Mouse (Mus musculus) cerebellum, postnatal 10 days (tissue): ENCODE results near the gene Fsip1.
A peak's percentile ranks its signal among the peaks of the same experiment; 100 is the strongest.
"Not testable (repeated sequence)": the region's sequence is repeated elsewhere in the genome, so short reads cannot be mapped to it uniquely, and the experiment has no call there.

Experiments used
- DNase-seq, 2 experiments: peaks; one replicate each; pipeline ENCODE4 v3.0.0; 2021; ENCODE audit warnings: mixed read lengths in 2 of 2

Fsip1 gene

DNA sequence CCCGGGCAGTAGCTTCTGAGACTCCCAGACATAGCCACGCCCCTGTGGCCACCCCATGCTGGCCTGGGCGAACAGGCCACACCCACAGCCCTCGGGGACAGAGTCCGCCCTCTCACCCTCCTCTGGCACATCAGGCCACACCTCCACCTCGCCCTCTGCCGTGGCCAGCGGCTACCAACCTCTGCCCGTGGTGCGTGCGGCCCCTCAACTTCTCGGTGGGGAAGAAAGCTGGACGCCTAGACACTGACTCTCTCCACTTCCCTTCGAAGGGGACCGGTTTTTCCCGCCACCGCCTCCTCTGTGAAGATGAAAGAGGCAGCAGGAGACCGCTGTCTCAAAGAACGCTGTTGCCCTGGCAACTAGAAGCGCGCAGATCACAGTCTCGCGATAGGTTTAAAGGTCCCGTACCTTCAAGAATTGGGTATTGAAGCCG, at the start of gene Fsip1:
Fsip1 (minus strand) TSS at position 346 of the 433 bp plus-strand sequence.
- peak; percentile 71 to 74 for DNase-seq

DNA sequence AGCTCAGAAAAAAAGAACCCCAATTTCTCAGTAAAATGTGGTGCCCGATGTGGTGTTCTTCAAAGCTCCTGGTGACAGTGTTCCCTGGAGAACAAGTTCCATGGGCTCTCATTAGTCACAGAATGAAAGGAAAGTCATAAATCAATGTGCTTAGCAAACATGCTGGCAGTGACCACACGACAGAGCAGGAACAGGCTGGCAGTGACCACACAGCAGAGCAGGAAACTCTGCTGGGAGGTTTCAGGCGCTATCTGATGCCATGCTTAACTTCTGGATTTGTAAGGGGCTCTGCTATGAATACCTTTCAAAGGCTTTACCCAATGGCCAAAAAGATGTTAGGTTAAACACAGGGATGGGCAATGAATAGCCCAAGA, 49.7 kb upstream of the Fsip1 start:
- no peak for DNase-seq

DNA sequence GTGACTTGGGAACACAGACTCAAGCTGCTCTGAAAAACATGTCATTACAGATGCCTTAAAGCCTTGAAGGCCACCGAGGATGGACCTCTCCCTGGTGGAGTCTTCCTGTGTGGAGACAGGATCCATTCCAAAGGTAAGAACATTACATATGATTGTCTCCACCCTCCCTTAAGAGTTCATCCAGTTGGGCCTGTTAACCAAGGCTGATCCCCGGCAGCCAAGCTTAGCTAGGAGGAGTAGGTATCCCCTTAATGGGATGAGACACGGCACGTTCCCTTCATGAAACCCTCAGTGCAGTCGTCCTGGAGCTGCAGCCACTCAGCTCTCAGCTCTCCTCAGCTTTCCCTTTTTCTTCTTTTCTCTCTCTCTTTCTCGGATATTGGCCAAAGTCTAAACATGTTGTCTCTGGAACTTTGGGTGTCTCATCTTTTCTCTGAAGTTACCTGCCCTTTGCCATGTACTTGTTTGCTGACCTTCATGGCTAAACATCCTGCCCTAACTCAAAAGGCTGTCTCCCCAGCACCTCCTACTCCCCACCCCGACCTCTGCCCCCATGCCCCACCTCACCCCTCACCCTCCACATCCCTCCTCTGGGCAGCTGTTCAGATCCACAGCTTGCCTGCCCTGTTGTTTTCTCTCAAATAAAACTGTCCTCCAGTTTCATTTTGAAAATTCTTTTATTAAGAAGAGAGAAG, 49.2 kb upstream of the Fsip1 start:
- DNase-seq: no peak

DNA sequence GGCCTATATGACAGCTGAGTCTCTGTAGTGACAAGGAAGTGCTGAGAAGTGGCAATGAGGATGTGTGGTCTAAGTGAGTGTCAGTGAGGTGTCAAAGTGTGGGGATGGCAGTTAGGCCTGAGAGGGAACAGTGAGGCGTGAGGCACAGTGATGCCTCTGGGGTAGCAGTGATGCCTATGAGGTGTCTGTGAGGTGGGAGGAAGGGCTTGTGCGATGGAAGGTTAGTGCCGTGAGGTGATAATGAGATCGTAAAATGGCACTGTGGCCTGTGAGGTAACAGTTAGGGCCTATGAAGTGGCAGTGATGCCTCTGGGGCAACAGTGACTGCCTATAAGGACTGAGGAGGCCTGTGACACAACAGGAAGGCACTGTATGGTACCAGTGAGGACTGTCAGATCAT, 46.7 kb upstream of the Fsip1 start:
- no peak for DNase-seq

DNA sequence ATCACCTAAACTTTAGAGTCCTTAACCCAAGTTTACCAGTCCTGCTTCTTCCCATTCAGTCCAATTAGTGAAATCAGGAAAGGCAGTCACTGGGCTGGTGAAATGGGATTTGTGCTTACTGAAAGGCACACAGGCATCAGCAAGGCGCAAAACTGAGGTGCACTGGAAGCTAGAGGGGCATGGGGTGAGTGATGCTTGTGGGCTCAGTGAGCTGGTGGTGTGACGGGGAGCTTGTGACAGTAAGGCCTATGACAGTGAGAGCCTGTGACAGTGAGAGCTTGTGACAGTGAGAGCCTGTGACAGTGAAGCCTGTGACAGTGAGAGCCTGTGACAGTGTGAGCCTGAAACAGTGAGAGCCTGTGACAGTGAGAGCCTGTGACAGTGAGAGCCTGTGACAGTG, 44.9 kb upstream of the Fsip1 start:
- DNase-seq: no peak

DNA sequence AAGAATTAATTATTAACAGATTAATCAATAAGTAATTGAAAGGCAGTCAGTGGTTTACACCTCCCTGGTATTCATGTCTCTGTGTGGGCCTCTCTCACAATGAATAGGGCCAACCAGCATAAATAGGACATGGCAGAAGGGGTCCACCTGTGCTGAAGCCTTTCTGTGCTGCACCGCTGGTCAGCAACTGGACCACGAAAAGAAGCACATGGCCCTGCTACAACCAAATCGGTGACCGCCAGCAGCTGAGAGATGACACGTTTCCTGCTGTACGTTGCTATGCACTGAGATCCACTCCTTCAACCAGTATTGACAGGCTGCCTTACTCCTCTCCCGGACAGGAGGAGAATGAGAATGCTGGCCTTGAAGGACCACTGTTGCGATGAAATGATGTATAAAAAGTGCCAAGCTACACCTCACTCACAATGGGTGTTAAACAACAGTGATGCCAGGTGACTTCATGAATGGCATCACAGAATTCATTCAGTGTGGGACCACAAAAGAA, 44.3 kb upstream of the Fsip1 start:
- DNase-seq: no peak

DNA sequence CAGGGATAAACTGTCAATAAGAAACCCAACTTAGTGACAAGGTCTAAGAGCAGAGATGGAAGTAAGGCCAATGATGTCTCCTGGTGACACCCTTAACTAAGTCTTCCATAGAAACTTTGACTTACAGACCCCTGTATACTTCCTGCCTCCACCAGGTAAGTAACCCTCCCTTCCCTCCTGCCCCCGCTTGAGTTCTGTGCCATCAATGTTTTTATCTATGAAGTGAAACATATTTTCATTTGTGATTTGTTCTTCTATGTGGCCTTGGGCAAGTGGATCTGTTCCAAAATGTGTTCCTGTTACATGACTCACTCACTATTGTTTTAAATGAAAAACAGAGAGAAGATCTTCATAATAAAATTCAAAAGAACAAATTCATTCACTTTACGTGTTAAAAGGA, 43.2 kb upstream of the Fsip1 start:
- DNase-seq: no peak

DNA sequence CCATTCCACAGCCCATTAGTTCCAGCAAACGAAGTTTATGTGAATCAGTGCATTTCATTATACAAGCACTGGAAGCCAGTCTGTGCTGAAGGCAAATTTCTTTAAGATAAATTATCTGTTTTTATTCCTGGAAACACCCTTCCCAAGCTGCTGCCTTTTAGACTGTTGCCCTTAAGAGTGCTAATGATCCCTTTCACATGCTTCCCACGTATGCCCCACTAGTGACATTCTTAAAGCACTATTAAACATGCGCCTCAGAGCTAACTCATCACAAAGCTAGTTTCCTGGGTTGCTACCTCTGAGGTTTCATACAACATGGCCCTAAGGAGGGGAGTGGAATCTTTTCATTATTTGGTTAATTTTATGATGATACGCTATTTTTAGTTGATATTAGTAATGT, 41.8 kb upstream of the Fsip1 start:
- no peak for DNase-seq

DNA sequence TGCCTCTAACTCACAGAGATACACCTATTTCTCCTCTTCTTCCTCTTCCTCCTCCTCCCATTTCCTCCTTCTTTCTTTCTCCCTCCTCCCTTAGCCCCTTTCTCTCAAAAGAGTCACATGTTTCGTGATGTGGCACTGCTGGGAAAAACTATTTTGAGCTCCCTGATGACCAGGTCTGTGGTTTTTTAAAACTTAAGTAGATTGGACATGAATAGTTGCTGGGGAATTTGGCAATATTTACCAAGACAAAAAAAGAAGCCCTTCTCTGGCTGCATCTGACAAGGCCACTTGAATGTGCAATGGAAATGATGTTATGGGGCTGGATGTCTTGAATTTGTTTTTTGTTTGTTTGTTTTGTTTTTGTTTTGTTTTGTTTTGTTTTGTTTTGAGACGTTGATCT, 41.2 kb upstream of the Fsip1 start:
- DNase-seq: no peak

DNA sequence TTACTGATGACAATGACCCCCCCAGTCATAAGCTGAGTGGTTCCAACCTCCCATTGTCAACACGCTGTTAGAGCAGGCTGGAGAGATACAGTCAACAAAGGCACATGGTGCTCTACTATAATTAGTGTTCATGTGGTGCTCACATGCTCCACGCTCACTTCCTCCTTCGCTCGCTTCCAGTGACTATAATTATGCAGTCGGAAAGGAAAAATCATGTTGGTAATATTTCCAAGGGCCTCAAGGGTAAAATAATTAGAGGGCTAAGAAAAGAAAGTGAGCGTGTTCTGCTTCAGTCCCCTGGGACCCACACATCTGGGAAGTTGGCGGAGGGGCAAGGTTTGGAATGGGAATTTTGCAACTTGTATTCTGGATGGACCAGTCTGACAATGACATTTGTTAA, 38.7 kb upstream of the Fsip1 start:
- no peak for DNase-seq

DNA sequence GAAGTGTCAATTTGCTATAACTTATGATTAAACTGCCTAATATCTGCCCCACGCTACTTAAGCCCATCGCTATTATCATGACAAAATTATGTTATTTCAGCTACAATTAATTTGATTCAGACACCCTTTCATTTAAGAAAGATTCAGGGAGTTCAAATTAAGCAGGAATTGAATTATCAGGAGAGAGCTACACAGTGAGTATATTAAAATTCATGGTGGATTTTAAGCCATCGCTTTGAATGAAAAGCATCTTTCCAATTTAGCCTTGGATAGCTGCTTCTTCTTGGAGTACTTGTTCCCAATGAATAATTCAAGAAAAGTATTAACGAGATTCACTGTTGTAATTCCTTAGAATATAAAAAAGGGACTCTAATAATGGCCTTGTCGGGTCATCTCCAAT, 36.8 kb upstream of the Fsip1 start:
- DNase-seq: no peak

DNA sequence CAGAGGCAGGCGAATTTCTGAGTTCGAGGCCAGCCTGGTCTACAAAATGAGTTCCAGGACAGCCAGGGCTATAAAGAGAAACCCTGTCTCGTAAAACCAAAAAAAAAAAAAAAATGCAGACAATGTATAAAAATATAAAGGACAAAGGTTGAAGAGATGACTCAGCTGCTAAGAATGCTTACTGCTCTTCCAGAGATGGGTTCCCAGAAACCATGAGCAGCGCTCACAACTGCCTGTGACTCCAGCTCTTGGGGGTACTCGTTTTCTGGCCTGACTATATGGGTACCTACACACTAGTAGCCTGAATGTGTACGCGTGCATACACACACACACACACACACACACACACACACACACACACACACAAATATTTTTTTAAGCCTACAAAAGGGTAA, 32.3 kb upstream of the Fsip1 start:
- DNase-seq: not testable (repeated sequence)

DNA sequence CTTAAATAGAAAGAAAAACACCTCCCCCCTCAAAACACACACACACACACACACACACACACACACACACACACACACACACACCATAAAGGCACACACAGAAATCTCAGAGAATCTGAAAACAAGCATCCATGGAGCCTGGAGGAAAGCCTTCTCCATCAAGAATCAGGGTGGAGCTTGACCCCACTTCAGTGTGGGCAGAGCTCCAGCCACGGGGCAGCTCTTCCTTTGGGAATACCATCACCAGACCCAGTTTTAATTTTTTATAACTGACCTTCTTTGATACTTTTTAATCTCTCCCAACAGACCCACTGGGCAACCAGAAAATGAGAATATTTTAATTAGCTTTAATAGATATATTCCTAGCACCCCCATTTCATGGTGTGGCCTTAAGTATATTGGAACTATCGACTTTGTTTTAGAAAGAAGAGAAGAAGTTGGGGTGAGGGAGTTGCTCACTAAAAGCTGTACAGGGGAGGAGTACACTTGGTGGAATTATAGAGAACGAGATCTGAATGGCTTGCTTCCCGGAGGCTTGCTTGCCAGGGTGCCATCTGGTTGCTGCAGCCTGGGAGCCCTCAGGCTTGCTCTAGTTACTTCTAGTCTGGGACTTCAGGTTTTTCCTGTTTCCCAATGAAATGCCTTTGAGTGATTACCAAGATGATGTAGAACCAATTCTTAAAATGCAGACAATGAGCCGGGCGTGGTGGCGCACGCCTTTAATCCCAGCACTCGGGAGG, 31.7 kb upstream of the Fsip1 start:
- DNase-seq: no peak

DNA sequence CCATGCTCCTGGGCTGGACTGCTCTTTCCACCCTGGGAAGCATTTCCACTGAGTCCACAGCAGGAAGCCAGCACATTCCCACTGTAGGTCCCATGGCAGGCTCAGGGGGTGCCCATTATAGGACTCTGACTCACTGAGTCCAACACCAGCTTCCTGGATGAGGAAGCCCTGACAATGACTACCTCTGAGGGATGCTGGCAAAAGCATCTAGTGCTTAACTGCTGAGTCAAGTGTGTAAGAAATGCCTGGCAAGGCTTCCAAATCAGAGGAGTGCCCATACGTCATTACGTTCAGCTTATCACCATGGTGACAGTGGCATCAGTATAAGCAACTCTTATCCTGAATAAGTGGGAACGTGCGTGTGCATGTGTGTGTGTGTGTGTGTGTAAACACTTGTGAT, 30.9 kb upstream of the Fsip1 start:
- DNase-seq: no peak

DNA sequence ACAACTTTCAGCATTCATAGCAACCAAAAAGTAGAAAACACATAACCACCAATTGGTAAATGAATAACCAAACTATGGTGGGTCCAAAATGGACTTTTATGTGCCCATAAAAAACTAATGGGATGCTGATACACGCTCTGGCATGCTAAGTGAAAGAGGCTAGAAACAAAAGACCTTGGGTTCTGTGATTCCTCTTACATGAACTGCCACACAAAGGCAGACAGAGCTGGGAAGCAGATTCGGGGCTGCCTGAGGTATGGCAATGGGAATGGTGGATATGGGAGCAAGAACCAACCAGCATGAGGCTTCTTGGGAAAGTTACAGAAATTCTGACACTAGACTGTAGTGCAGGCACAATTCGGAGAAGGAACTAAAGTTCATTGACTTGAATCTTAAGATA, 25.7 kb upstream of the Fsip1 start:
- no peak for DNase-seq

DNA sequence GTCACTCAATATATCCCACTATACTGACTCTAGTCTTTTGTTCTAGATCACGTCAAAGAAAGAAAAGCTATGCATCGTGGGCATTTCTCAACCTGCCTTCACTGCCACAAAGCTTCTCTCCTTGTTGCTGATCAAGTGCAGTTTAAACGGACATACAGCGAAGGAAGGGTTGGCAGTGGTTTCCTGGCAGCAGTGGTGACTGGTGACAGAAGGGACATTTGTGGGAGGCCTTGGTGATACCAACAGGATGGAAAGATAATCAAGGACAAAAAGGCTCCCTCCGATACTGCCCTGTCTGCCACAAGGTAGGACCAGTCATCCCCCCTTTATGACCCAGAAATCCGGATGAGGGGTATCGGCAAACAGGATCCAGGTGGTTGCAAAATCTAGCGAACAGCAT, 21.5 kb upstream of the Fsip1 start:
- DNase-seq: peak; percentile 78 to 82

DNA sequence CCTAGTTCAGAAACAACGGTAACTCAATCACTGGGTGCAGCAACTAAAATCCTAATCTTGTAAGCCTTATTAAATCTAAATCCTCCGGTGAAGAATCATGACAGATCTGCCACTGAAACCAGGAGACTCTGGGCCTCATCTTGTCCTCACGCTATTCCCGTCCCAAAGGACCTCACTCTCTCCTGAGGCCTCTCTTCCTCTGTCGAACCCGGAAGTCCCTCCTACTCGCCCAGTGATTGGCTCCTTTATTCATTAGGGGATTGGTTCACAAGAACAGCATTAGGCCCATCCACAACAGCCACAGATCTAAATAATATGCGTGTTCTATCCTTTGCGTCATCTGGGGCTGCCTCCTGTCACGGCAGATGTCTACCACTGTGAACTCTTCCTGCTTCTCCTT, 14.8 kb upstream of the Fsip1 start:
- no peak for DNase-seq

DNA sequence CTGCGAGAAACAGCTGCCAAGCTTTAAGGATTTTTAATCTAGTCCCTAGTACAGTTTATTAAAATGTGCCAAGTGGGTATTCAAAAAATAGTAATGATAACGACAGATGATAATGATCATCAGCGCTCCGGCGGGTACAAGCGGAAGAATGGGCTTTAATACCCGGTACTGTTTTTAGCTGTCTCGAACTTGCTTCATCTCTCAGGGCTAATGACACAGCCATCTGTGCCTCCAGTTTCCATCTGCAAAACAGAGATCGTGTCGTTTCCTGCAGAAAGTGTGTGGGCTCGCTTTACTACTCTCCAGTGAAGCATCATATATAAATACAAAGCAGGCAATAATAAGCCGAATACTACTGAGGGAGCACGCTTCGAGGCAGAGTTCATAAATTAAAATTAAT, 13.4 kb upstream of the Fsip1 start:
- DNase-seq: no peak

DNA sequence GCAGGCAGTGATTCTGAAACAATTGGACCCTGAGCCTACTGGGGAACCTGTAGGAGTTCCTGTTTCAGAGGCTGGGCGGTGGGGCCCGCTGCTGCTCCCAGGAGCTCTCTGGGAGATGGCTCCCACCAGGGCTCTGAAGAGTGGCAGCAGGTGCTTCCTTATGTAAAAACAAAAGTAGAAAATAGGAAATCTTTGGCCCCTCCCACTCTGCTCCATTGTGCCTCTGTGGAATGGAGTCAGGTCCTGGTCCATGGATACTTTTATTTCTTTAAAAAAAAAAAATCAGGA, 7.1 kb upstream of the Fsip1 start:
- DNase-seq: peak in 1 of 2 experiments; percentile 14

DNA sequence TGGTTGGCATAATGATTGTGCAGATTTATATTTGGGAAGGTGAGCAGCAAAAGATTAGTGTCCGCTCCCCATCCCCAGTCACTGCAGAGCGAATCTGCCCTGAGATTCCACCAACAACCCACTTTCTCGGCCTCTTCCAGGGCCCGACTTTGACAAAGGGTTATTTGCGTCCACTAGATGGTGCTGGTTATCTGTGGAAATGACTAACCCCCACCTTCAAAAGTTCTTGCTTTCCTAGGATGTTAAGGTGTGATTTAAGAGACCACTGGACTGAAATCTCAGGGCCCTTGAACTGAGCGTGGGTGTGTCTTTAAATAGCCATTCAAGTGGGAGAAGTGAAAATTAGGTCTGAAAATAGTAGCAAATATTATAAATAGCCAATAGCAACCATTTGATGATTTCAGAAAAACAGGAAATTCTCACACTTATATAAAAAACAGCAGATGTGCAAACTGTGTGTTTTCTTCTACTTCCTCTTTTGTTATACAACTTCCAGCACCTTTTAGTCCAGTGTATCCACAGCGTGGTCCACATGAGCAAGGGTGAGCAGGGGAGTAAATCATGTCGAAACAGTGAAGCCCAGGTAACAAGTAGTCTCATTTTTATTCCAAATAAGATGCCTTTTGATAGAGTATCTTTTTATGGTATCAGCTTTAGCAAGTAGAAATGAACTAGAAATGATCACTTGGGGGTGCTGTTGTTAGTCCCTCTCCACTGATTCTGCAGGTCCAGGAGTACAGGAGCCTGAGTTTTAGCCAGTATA, 6.6 kb upstream of the Fsip1 start:
- peak; percentile 79 to 87 for DNase-seq

DNA sequence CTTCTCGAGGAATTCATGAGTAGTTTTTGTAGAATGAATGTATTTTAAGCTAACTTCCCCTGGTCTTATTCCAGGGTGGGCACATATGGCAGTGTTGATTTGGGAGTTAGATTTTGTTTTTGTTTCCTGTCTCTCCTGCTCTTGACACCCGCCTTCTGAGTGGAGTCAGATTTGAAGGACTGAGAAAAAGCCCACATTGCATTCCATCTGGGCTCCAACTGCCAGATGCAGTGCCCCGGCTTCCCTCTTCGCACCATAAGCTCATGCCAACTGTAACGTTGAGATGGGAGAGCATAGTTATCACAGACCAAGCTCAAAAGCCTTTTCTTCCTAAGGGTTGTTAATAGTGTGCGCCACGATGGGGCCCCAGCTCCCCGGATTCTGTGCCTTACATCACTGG, 5.9 kb upstream of the Fsip1 start:
- no peak for DNase-seq

DNA sequence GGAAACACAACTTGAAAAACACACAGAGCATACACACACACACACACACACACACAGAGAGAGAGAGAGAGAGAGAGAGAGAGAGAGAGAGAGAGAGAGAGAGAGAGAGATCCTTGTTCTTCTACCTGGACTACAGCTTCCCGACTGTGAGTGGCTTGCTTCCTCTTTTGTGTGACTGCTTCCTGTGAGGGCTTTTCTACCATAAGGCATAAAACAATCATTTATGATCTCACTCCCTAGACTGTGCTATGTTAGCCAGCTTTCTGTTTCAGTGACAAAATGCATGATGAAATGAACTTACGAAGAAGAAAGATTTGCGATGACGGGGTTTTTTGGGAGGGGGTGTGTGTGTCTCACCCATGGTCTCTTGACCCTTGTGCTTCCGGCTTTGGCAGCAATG, 3.0 kb upstream of the Fsip1 start:
- no peak for DNase-seq

DNA sequence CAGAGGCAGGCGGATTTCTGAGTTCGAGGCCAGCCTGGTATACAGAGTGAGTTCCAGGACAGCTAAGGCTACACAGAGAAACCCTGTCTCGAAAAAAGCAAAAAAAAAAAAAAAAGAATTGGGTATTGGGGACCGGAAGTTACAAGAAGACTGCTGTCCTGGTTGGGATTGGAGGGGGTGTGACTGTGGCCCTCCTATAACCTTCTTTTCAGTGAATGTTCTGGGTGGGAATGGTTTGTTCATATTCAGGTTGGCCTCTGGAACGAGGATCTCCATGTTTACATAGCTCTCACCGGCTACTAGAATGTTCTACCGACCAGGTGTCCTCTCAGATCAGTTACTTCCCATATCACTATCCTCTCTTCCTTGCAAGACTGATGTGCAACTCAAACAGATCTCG, 328 bp upstream of the Fsip1 start:
- DNase-seq: no peak

DNA sequence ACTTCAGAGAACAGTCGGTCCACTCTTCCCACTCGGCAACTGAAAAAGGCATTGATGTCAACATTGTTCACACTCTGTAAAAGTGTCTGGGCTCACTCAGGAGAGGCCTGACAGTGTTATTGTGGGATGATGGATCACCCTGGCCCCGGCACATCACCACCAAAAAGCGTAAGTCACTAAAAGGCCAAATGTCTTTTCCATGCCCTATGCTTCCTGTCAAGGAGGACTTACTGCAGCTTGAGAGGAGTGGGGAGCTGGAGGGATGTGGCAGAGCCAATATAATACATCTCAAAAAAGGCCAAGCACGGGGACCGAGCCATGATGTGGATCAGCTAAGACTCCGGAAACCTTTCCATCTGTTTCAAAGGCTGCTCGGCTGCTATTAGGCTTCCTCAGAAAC, 2.2 kb downstream of the Fsip1 start:
- DNase-seq: peak in 1 of 2 experiments; percentile 14
